Mouse (Mus musculus) forelimb bud, embryonic 11.5 days (tissue): ENCODE measurements around the gene Nup50.

ENCODE experiments used
- DNase-seq: peaks from one replicate; pipeline ENCODE4 v3.0.0-alpha.2; 2012; ENCODE audit warnings: low read depth, low spot score

The Nup50 gene

DNA sequence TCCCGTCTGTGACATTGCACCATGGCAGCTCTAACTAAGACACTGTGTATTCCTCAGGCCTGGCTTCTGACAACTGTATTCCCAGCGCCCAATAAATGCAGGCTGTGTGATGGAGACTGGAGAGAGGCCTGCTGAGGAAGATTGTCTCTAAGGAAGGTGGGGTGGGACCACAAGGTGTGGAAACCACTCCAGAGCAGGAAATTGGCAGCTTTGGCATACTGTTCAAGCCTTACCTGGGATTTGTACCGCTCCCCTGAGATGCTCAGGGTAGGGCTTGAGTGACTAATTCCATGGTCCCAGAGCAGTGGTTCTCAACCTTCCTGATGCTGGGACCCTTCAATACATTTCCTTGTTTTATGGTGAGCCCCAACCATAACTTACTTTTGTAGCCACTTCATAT lies 65.9 kb downstream of the Nup50 start:
- no peak for DNase-seq

DNA sequence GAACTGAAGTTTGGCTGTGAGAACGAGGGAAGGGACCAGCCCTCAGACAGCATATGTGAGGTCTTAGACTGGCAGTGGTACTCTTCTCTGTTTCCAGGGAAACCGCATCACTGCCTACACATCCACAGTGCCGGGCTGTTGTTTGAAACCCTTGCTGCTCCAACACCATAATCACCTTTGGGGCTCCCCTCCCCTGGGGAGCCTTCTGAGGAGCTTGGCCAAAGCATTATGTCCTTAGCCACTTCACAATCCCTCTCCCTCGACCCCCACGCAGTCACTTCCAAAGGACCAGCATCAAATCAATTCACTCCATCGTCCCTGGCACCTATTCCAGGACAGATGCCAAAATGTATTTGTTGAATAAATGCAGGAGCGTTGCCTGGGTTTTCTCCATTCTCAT lies 66.6 kb downstream of the Nup50 start:
- no peak for DNase-seq
